Mouse (Mus musculus) lung, adult 2 months (tissue): ENCODE results near the gene Sigirr. TPM values are rescaled to one million over a fixed set of nuclear protein-coding genes. Genes with fewer than 3 reads are reported as not detected.

Source experiments
- DNase-seq: peaks from one replicate; pipeline ENCODE4 v3.0.0; 2022
- H3K4me1 ChIP-seq: fragments of 200-500 bp; 2 replicates; pipeline ENCODE4 v1.6.1; 2011; ENCODE audit warnings: low read length; ENCODE audit not compliant: control insufficient read depth, insufficient read depth
- H3K4me3 ChIP-seq: fragments of 200-500 bp; replicated peaks from 2 replicates; pipeline ENCODE3; 2011; ENCODE audit warnings: low read depth, mild to moderate bottlenecking, control low read depth, low read length; ENCODE audit errors: extremely low read depth
- CTCF ChIP-seq: fragments of 200-500 bp; IDR thresholded peaks from 2 replicates; pipeline ENCODE4 v1.5.1; 2011; ENCODE audit warnings: mild to moderate bottlenecking, low read length, control low read depth; ENCODE audit not compliant: insufficient read depth
- POLR2A ChIP-seq: fragments of 200-500 bp; IDR thresholded peaks from 2 replicates; pipeline ENCODE4 v1.6.1; 2011; ENCODE audit warnings: low read depth, mild to moderate bottlenecking, control low read depth, low read length, borderline replicate concordance; ENCODE audit errors: extremely low read depth
- WGBS: fragments of 180-500 bp; shearing (Covaris S2); methylation state at CpG from one replicate; pipeline ENCODE4 v1.1.7; 2018; 5-methylcytosine and 5-hydroxymethylcytosine counted together
- polyA plus RNA-seq: library from polyadenylated mRNA; depleted of rRNA; stranded (reverse); fragments of >200 nt; gene quantifications from 2 replicates; pipeline ENCODE4 v1.2.3, GENCODE M21; 2012

Sigirr gene
- polyA plus RNA-seq, 1 experiment: 40.6 TPM

DNA sequence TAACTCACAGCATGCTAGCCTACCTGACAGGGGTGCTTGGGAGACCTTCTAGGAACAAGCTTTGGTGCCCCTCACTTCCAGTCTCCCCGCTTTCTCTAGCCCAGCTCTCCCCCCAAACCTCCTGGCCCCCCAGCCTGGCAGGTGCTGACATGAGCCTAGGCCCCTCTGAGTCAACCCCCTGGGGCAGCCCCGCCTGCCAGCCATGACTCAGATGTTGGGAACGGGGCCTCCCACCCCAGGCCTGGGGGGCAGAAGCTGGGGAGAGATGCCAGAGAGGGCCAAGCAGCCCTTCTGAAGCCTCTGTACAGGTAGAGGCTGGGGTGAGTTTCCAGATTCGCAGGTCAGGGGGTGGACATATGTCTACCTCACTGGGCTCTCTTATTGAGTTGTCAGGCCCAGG, 21.5 kb downstream of the Sigirr start:
- no peak overlapping the region for H3K4me3 ChIP-seq
- no peak for DNase-seq
- 90% methylated on average over 4 of the region's 4 CpGs for WGBS
- H3K4me1 ChIP-seq: no peaks in the 10 kb centered on the region
- no peak for TF ChIP-seq POLR2A
- no peak for TF ChIP-seq CTCF

- WGBS: 88% methylated on average over 15 of the region's 15 CpGs
- H3K4me1 ChIP-seq: no peaks in the 10 kb centered on the region
- DNase-seq: no peak
- TF ChIP-seq POLR2A: no peak
- no peak for TF ChIP-seq CTCF
- H3K4me3 ChIP-seq: no peak within 1 kb of the TSS
These were observed 22.5 kb downstream of the Sigirr start, which contains the start of gene Pkp3 for GRCm38 (mm10) chr7:141077841-141078240. Gene Pkp3, plus strand, starts transcription at chr7:141078218.

DNA sequence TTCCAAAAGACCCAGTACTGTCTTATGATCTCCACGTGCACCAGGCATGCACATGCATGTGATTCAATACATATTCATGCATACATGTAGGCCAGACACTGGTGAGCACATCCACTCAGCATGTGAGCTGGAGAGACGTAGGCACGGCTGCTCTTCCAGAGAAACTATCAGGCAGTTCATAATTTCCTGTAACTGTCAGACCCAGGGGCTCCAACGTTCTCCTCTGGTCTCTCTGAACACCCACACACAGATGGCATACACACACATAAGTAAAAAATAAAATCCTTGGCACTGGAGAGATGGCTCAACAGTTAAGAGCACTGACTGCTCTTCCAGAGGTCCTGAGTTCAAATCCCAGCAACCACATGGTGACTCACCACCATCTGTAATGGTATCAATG, 26.6 kb downstream of the Sigirr start:
- WGBS: 71% methylated on average over 4 of the region's 4 CpGs
- no peak for DNase-seq
- Histone ChIP-seq H3K4me3 (no peak overlapping the region), H3K4me1 (no peaks in the 10 kb centered on the region)
- TF ChIP-seq CTCF: no peak
- no peak for TF ChIP-seq POLR2A

- no peak overlapping the region for H3K4me3 ChIP-seq
- DNase-seq: no peak
- WGBS: 16% methylated on average over 23 of the region's 23 CpGs
These were observed 28.2 kb downstream of the Sigirr start for GRCm38 (mm10) chr7:141072017-141072745.

GRCm38 (mm10) chr7:141070058-141070862, 30.1 kb downstream of the Sigirr start:
- H3K4me1 ChIP-seq: no peaks in the 10 kb centered on the region
- H3K4me3 ChIP-seq: peak overlapping the region; percentile 64
- WGBS: 3% methylated on average over 51 of the region's 51 CpGs
- DNase-seq: peak; percentile 68
- TF ChIP-seq CTCF (peak; percentile 77), POLR2A (no peak)

More at GRCm38 (mm10) chr7:141072017-141072745, 28.2 kb downstream of the Sigirr start:
- no peaks in the 10 kb centered on the region for H3K4me1 ChIP-seq
- TF ChIP-seq CTCF: peak; percentile 74
- no peak for TF ChIP-seq POLR2A

GRCm38 (mm10) chr7:141068351-141068750, 32.0 kb downstream of the Sigirr start:
- WGBS: 81% methylated on average over 19 of the region's 19 CpGs
- no peak for DNase-seq

GRCm38 (mm10) chr7:141064576-141064975, 35.8 kb downstream of the Sigirr start:
- peaks cover 2% of the 10 kb centered on the region; the same call in 1 of the 2 replicates for H3K4me1 ChIP-seq
- no peak overlapping the region for H3K4me3 ChIP-seq
- TF ChIP-seq CTCF (no peak), POLR2A (no peak)
- 75% methylated on average over 7 of the region's 7 CpGs for WGBS
- DNase-seq: no peak

More at GRCm38 (mm10) chr7:141068351-141068750, 32.0 kb downstream of the Sigirr start:
- H3K4me3 ChIP-seq: no peak overlapping the region
- no peak for TF ChIP-seq POLR2A
- TF ChIP-seq CTCF: no peak
- H3K4me1 ChIP-seq: no peaks in the 10 kb centered on the region

DNA sequence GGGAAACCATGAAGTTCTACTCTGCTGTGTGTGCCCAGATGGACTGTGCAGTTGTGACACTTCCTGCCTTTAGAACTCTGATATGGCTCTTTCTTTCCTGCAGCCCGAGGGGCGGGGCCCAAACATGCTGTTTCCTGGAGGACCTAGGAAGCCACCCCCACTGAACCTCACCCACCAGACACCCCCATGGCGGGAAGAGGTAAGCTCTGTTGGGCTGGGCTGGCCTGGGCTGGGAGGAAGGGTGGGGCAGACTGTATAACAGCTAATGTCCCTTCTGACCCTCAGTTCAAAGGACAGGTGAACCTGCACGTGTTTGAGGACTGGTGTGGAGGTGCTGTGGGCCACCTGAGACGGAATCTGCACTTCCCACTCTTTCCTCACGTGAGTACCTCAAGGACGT, 36.2 kb downstream of the Sigirr start:
- H3K4me3 ChIP-seq: no peak overlapping the region
- TF ChIP-seq CTCF (no peak), POLR2A (no peak)
- peaks cover 2% of the 10 kb centered on the region; the same call in 1 of the 2 replicates for H3K4me1 ChIP-seq
- DNase-seq: no peak
- 54% methylated on average over 7 of the region's 7 CpGs for WGBS

DNA sequence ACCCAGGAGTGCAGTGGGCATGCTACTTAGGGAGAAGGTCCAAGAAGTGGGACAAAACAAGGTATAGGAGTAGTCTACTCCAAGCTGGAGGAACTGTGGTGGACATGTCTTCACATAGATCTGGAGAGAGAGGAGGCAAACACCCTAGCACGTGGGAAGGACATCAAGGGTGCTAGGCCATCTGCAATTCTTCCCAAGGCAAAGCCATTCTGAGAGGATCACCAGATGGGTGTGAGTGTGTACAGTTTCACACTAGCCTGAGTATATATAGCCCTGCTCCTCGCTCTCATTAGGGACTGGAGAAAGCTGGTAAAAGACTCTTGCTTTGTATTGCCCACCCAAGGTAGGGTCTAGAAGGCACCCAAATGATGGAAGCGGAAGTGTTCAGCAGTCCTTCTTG, 37.0 kb downstream of the Sigirr start:
- Histone ChIP-seq H3K4me1 (peaks cover 2% of the 10 kb centered on the region; the same call in 1 of the 2 replicates), H3K4me3 (no peak overlapping the region)
- WGBS: 94% methylated on average over 3 of the region's 3 CpGs
- TF ChIP-seq CTCF (no peak), POLR2A (no peak)
- DNase-seq: no peak
